Mouse (Mus musculus) CH12.LX (cell line): ENCODE data around the gene Fcgbp.

Experiments used
- CHD2 ChIP-seq: IDR thresholded peaks from 2 replicates; pipeline ENCODE4 v1.6.1; 2011; ENCODE audit warnings: low read length, improper control_type of control experiment
- CTCF ChIP-seq, 2 experiments: IDR thresholded peaks in 1 of 2; conservative IDR thresholded peaks in 1 of 2; 2 replicates each; pipeline ENCODE4 v1.5.1; 2011 to 2012; ENCODE audit warnings: low read depth in 2 of 2, low read length in 2 of 2, improper control_type of control experiment in 1 of 2, inconsistent platforms in 1 of 2, mild to moderate bottlenecking in 1 of 2, moderate library complexity in 1 of 2
- EP300 ChIP-seq: IDR thresholded peaks from 2 replicates; pipeline ENCODE4 v1.6.1; 2011; ENCODE audit warnings: low read length, improper control_type of control experiment
- IRF4 ChIP-seq: IDR thresholded peaks from 2 replicates; pipeline ENCODE4 v1.6.1; 2014; ENCODE audit warnings: low read depth, mild to moderate bottlenecking, inconsistent platforms, low read length, improper control_type of control experiment
- MAX ChIP-seq: IDR thresholded peaks from 2 replicates; pipeline ENCODE4 v1.6.1; 2011; ENCODE audit warnings: low read length, improper control_type of control experiment
- POLR2A ChIP-seq: IDR thresholded peaks from 2 replicates; pipeline ENCODE4 v1.6.1; 2011; ENCODE audit warnings: low read depth, mild to moderate bottlenecking, improper control_type of control experiment, low read length
- RCOR1 ChIP-seq: conservative IDR thresholded peaks from 2 replicates; pipeline ENCODE4 v1.6.1; 2012; ENCODE audit warnings: low read depth, mild to moderate bottlenecking, inconsistent platforms, low read length, improper control_type of control experiment
- SIN3A ChIP-seq: IDR thresholded peaks from 2 replicates; pipeline ENCODE4 v1.6.1; 2012; ENCODE audit warnings: low read length, improper control_type of control experiment, inconsistent platforms
- USF2 ChIP-seq: conservative IDR thresholded peaks from 2 replicates; pipeline ENCODE4 v1.6.1; 2011; ENCODE audit warnings: low read depth, low read length, improper control_type of control experiment
- ZC3H11A ChIP-seq: IDR thresholded peaks from 2 replicates; pipeline ENCODE4 v1.6.1; 2012; ENCODE audit warnings: low read depth, mild to moderate bottlenecking, inconsistent platforms, low read length, improper control_type of control experiment
- ZKSCAN1 ChIP-seq: IDR thresholded peaks from 2 replicates; pipeline ENCODE4 v1.6.1; 2012; ENCODE audit warnings: low read depth, inconsistent platforms, low read length, improper control_type of control experiment, borderline replicate concordance

GRCm38 (mm10) chr7:28044524-28044923, 26.5 kb upstream of the Fcgbp start:
- TF ChIP-seq ZC3H11A (no peak), CTCF (conservative IDR thresholded peaks at IDR 0.05 in 1 of 2, IDR thresholded peaks at IDR 0.05 in 1 of 2; ENCODE audit: low read depth in 2 of 2, low read length in 2 of 2) (no peak), SIN3A (no peak), POLR2A (no peak), IRF4 (no peak), ZKSCAN1 (no peak), RCOR1 (no peak), CHD2 (no peak), MAX (no peak), EP300 (no peak), USF2 (no peak)
